Mouse (Mus musculus) lung, embryonic 14.5 days (tissue): ENCODE results near the gene Slc34a1. TPM values are rescaled to one million over a fixed set of nuclear protein-coding genes. Genes with fewer than 3 reads are reported as not detected.
A peak's percentile ranks its signal among the peaks of the same experiment; 100 is the strongest.

Source experiments
- ATAC-seq: fragments of 200-750 bp; cut with Nextera tagmentation; 2 replicates; pipeline ENCODE4 v1.8.0; 2017; ENCODE audit warnings: mild to moderate bottlenecking, moderate TSS enrichment, moderate library complexity; ENCODE audit not compliant: insufficient read depth
- DNase-seq: peaks from one replicate; pipeline ENCODE4 v3.0.0-alpha.2; 2015
- H3K27ac ChIP-seq: fragments of 300-500 bp; sonication (generic); 2 replicates; pipeline ENCODE4 v1.5.1; 2014; ENCODE audit warnings: low read depth, mild to moderate bottlenecking, moderate library complexity
- H3K27me3 ChIP-seq: fragments of 300-500 bp; sonication (generic); 2 replicates; pipeline ENCODE4 v1.6.1; 2014; ENCODE audit warnings: low read length, control low read depth; ENCODE audit not compliant: insufficient read depth
- H3K36me3 ChIP-seq: fragments of 300-500 bp; sonication (generic); 2 replicates; pipeline ENCODE4 v1.6.1; 2014; ENCODE audit warnings: control low read depth; ENCODE audit not compliant: insufficient read depth
- H3K4me1 ChIP-seq: fragments of 300-500 bp; sonication (generic); 2 replicates; pipeline ENCODE4 v1.6.1; 2014; ENCODE audit warnings: antibody characterized with exemption, control low read depth; ENCODE audit not compliant: insufficient read depth
- H3K4me2 ChIP-seq: fragments of 300-500 bp; sonication (generic); 2 replicates; pipeline ENCODE4 v1.6.1; 2014; ENCODE audit warnings: mild to moderate bottlenecking
- H3K4me3 ChIP-seq: fragments of 300-500 bp; sonication (generic); 2 replicates; pipeline ENCODE4 v1.5.1; 2014; ENCODE audit warnings: low read depth, low read length
- H3K9ac ChIP-seq: fragments of 300-500 bp; sonication (generic); 2 replicates; pipeline ENCODE4 v1.6.1; 2014
- H3K9me3 ChIP-seq: fragments of 300-500 bp; sonication (generic); 2 replicates; pipeline ENCODE4 v1.6.1; 2016; ENCODE audit warnings: low read depth, low read length, control low read depth
- CTCF ChIP-seq: IDR thresholded peaks from 2 replicates; pipeline ENCODE4 v1.5.1; 2016; ENCODE audit warnings: antibody characterized with exemption, low read depth
- WGBS: fragments of 180-500 bp; shearing (Covaris S2); extraction: QIAGEN DNeasy Blood & Tissue Kit; methylation state at CpG from one replicate; pipeline ENCODE4 v1.1.7; 2014; 5-methylcytosine and 5-hydroxymethylcytosine counted together
- polyA plus RNA-seq: library from polyadenylated mRNA; unstranded; fragments of >200 nt; fragmentation: Nextera tagmentation; extraction: Ambion mirVana; gene quantifications from 2 replicates; pipeline ENCODE4 v1.2.1, GENCODE M21; 2014

Slc34a1 gene
- polyA plus RNA-seq, 1 experiment from 2014 or later: not detected

GRCm38 (mm10) chr13:55391626-55392029, 6.4 kb upstream of the Slc34a1 start:
- ATAC-seq (no peak), DNase-seq (no peak)
- no peaks in the 10 kb centered on the region for H3K9me3 ChIP-seq
- 0 out of 2 replicates have a peak, but pooled peaks cover 2% of the 10 kb centered on the region for H3K27me3 ChIP-seq
- no peak overlapping the region for H3K9ac ChIP-seq
- TF ChIP-seq CTCF: no peak
- H3K4me1 ChIP-seq: no peaks in the 10 kb centered on the region
- no peak overlapping the region for H3K27ac ChIP-seq
- 81% methylated on average over 1 of the region's 1 CpGs for WGBS
- no peaks in the 10 kb centered on the region for H3K36me3 ChIP-seq
- H3K4me3 ChIP-seq: no peak overlapping the region
- no peak overlapping the region for H3K4me2 ChIP-seq

GRCm38 (mm10) chr13:55392933-55393332, 5.1 kb upstream of the Slc34a1 start:
- Histone ChIP-seq H3K4me2 (no peak overlapping the region), H3K4me3 (no peak overlapping the region), H3K27ac (no peak overlapping the region), H3K36me3 (no peaks in the 10 kb centered on the region), H3K4me1 (no peaks in the 10 kb centered on the region), H3K27me3 (0 out of 2 replicates have a peak, but pooled peaks cover 2% of the 10 kb centered on the region), H3K9me3 (no peaks in the 10 kb centered on the region), H3K9ac (no peak overlapping the region)
- peak; percentile 44 for TF ChIP-seq CTCF
- DNase-seq: peak; percentile 21
- WGBS: 71% methylated on average over 4 of the region's 4 CpGs
- no peak for ATAC-seq

GRCm38 (mm10) chr13:55399300-55400038, 1.5 kb downstream of the Slc34a1 start:
- DNase-seq: no peak
- 64% methylated on average over 5 of the region's 5 CpGs for WGBS
- Histone ChIP-seq H3K36me3 (no peaks in the 10 kb centered on the region), H3K9ac (no peak overlapping the region), H3K4me1 (no peaks in the 10 kb centered on the region), H3K27me3 (0 out of 2 replicates have a peak, but pooled peaks cover 2% of the 10 kb centered on the region), H3K27ac (no peak overlapping the region), H3K4me3 (no peak overlapping the region), H3K4me2 (no peak overlapping the region), H3K9me3 (no peaks in the 10 kb centered on the region)
- no peak for ATAC-seq
- no peak for TF ChIP-seq CTCF

- no peak for DNase-seq
- Histone ChIP-seq H3K4me2 (no peak overlapping the region), H3K4me3 (no peak overlapping the region), H3K27me3 (no peaks in the 10 kb centered on the region), H3K27ac (no peak overlapping the region), H3K9ac (no peak overlapping the region), H3K9me3 (no peaks in the 10 kb centered on the region), H3K36me3 (no peaks in the 10 kb centered on the region), H3K4me1 (no peaks in the 10 kb centered on the region)
- no peak for ATAC-seq
- WGBS: 47% methylated on average over 1 of the region's 1 CpGs
- no peak for TF ChIP-seq CTCF
Measured at GRCm38 (mm10) chr13:55400039-55400346, 2.0 kb downstream of the Slc34a1 start.

- Histone ChIP-seq H3K9ac (no peak overlapping the region), H3K9me3 (no peaks in the 10 kb centered on the region), H3K4me2 (no peak overlapping the region), H3K4me3 (no peak overlapping the region), H3K36me3 (no peaks in the 10 kb centered on the region), H3K4me1 (no peaks in the 10 kb centered on the region), H3K27me3 (0 out of 2 replicates have a peak, but pooled peaks cover 2% of the 10 kb centered on the region), H3K27ac (no peak overlapping the region)
- 66% methylated on average over 7 of the region's 7 CpGs for WGBS
- no peak for TF ChIP-seq CTCF
- ATAC-seq (no peak), DNase-seq (no peak)
Measured at GRCm38 (mm10) chr13:55403266-55403665, 5.3 kb downstream of the Slc34a1 start.

GRCm38 (mm10) chr13:55403935-55404852, 6.2 kb downstream of the Slc34a1 start:
- 68% methylated on average over 15 of the region's 15 CpGs for WGBS
- no peak for TF ChIP-seq CTCF
- Histone ChIP-seq H3K9me3 (no peaks in the 10 kb centered on the region), H3K9ac (no peak overlapping the region), H3K4me1 (no peaks in the 10 kb centered on the region), H3K27me3 (0 out of 2 replicates have a peak, but pooled peaks cover 2% of the 10 kb centered on the region), H3K27ac (no peak overlapping the region), H3K4me3 (no peak overlapping the region), H3K4me2 (no peak overlapping the region), H3K36me3 (no peaks in the 10 kb centered on the region)
- DNase-seq: no peak
- ATAC-seq: no peak
